Mouse (Mus musculus) gastrocnemius, adult 18-20 months (tissue): ENCODE measurements at regions not wholly inside any gene's neighbourhood (a gene's known extent, or its start where the extent isn't known, plus 50 kb on each side); places are given as distances from the start of the nearest gene placed in this dataset.
"Not testable (repeated sequence)": the region's sequence is repeated elsewhere in the genome, so short reads cannot be mapped to it uniquely, and the experiment has no call there.

Source experiments
- DNase-seq: peaks from one replicate; pipeline ENCODE4 v3.0.0; 2021; ENCODE audit warnings: low spot score

DNA sequence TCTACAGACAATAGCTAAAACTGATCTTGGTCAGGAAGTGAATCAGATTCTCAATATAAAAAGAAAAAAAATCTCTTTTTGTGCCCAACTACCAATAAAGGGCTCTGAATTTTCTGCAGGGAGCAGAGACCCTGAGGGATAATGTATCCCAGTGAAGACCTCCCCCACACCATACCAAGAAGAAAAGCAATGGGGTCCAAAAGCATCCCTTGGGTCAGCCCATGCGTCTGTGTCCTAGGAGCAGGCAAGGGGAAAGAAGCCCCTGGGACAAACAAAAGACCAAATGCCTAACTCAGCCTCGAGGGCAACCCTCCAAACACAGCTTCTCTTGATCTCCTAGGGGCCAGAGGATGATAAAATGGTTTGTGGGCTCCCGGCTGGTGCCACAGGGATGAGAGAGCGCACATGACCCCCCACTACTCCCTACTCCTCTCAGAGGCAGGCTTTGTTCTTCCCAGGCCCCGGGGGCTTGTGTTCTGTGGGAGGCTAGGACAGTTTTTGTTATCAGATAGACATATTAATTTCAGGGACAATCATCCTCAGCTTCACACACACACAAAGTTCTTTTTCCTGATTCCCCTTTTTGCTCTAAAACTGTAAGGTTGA, 172.0 kb upstream of the Slc25a13 start:
- no peak for DNase-seq

DNA sequence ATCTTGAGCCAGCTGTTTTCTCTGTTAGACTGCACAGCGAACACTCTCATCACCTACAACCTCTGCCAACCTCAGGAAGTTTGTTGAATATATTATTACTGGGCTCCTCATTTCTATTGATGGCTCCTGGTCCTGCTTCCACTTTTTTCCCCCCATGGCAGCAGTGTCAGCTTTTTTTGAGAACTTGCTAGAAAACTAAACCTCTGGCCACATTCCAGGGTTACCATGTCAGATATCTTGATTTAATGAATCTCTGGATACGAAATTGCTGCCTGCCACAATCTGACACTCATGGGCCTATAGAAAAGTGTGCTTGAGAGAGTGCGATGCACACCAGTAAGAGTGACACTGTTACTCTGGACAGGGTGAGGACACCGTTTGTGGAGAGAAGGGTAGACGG, 170.6 kb upstream of the Slc25a13 start:
- no peak for DNase-seq

DNA sequence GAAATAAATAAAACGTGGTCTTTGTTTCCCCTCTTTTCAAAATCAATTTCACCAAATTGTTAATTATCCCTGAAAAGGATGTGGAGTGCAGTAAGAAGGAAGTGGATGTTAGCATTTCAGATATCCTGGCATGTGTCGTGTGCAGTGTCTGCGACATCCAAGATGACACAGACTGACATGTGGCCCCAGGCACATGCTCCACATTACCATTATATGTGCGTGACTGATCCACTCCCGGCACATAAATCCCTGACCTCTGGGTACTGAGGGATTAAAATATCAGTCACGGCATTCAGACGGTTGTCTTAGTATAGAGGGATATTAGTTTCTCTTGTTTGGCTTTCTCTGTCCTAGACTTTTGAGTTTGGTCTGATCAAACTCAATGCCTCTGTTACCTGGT, 168.0 kb upstream of the Slc25a13 start:
- DNase-seq = no peak

DNA sequence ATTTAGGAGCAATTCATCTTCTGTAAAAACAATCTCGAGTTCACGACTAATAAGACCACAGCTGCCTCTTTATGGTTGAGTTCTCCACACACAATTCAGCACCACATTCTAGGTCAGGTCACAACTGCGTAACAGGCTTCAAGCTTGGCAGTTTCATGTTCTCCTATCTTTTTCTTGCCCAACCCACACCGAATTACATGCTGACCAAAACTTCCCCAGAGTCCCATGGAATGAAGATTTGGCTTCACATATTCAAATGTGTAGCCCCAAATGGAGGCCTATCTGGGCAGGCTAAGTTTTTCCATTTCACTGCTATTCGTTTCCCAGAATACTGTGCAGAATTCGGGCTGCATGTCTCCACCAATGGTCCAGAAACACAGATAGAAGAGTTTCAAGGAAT, 167.5 kb upstream of the Slc25a13 start:
- no peak for DNase-seq

DNA sequence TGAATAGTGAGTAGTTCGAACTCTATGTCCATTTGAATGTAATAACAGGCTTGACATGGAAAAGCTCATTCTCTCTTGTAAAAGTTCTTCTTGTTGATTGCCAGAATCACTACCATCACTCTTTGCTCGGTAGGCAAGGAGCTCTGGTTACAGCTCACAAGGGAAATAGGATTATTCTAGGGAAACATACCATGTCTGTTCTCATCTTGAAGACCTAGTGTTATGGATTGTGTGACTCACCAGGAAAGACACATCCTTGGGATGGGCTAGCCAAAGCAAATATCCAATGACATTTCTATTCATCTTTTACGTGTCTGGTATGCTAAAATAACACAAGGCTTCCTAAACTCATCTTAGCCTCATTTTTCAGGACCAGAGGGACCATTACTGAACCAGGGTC, 155.4 kb upstream of the Slc25a13 start:
- DNase-seq = no peak

DNA sequence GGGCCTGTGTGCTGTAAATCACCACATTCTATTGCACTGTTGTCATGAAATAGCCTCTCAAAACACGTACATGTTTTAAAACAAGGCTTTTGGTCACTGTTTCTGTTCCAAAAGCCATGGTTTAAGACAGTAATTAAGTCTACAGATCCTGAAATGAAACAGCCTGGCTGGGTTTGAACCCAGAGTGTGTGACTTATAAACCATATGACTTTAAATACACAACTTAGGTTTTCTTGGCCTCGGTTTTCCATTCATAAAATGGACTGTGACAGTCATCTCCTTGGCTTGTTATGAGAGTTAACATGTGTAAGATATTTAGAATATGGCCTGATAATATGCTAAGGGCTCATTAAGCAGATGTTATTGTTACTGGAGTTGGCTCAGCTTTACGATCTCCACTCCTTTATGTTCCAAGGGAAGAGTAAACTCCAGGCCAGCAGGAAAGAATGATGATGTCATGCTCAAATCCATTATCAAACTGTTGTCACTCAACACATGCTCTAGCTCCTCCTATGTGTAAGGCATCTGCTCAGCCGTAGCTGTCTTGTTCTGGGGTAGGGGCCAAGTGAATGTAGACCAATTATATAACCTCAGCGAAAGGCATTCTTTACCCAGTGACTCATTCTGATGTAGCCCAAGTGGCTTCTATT, 154.6 kb upstream of the Slc25a13 start:
- DNase-seq = no peak

DNA sequence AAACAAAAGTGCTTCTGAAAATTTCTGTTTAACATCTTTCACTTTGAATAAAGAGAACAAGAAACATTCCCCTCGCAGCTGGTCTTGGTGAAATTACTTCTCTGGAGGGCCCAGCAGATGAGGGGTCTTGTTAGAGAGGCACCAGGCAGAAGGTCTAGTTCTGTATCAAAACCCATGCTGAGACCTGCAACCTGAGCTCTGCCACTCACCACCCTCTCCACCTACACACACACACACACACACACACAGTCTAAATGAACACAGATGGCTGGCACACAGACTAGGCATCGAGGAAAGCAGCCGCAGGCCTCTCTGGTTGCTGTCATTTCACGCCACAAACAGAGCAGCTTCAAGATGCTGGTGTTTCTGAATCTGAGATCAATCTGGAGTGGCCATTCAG, 147.1 kb upstream of the Slc25a13 start:
- DNase-seq = no peak

DNA sequence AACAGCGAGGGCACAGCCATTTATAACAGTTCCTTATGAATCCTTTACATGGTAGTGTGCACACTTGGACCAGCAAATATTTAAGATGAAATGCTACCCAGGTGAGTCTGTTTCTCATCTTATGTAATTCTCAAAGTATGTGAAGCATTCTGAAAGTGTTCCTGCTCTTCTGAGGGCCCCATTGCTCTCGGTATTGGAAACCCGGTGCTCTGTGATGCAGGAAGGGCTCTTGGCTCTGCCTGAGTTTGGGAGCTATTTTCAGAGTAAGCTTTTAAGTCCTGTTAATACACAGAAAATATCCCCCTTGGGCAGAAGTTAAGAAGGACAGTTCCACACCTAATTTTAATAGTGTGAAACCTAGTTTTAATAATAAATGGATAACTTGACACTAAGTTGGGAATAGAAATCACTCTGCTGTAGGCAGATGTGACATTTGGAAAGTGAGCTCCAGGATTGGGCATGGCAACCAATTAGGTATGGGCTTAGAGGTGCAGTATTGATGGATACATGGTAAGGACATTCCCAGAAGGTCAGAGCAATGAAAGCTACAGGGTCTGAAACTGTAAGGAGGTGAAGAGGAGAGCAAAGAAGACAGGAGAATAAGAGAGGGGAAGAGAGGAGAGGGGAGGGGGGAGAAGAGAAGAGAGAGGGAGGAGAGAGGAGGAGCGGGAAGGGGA, 145.8 kb upstream of the Slc25a13 start:
- DNase-seq = no peak

DNA sequence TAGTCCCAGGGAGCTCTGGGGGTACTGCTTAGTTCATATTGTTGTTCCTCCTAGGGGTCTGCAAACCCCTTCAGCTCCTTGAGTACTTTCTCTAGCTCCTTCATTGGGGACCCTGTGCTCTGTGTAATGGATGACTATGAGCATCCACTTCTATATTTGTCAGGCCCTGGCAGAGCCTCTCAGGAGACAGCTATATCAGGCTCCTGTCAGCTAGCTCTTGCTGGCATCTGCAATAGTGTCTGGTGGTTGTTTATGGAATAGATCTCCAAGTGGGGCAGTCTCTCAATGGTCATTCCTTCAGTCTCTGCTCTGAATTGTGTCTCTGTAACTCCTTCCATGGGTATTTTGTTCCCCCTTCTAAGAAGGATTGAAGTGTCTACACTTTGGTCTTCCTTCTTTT, 144.2 kb upstream of the Slc25a13 start:
- DNase-seq = not testable (repeated sequence)

DNA sequence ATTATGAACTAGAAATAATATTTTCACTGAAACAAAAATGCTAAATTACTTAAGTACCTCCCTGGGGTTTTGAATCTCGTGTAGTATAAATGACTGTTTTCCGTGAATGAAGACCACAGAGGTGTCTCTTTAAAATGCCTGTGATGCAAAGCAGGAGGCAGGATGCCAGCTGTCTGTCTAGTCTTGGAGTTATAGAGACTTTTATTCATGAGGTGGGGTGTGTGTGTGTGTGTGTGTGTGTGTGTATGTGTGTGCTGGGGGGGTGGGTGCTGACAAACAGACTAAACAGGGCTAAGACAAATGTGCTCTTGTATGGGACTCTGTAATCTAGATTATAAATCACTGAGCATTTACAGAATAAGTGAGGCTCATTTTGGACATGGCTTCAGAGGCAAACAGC, 140.5 kb upstream of the Slc25a13 start:
- DNase-seq = no peak

DNA sequence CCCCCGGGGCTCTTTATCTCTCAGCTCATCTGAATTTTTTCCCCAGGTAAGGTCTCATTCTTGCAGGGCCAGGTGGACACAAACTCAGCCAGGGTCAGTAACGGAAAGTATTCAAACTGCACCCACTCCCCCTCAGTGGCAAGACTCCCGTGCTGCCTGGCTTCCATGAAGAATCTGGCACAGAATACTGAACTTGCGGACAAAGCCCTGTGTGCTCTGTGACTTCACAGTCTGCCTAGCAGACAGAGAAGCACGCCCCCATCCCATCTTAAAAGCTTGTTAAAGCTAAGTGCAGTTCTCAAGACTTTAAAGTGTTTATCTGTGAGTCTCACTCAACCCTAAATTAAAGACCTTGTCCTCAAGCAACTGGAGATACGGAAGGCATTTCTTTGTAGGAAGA, 140.0 kb upstream of the Slc25a13 start:
- DNase-seq = no peak

DNA sequence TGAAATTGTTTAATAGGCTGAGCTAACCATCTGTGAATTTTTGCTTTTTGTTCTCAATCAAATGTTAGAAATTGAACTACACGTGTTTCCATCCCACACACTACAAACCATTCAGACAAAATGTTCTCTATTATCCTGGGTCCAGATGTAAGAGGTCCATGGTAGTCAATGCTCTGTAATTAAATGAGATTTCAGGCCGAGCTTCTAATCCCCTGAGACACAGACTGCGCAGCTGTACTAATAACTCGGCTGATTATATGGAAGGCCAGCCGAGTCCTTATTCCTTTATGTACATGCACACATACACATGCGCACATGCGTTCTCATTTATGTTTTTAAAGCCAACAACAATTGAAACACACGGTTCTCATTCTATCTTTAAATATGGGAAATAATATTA, 118.3 kb upstream of the Slc25a13 start:
- DNase-seq = no peak

DNA sequence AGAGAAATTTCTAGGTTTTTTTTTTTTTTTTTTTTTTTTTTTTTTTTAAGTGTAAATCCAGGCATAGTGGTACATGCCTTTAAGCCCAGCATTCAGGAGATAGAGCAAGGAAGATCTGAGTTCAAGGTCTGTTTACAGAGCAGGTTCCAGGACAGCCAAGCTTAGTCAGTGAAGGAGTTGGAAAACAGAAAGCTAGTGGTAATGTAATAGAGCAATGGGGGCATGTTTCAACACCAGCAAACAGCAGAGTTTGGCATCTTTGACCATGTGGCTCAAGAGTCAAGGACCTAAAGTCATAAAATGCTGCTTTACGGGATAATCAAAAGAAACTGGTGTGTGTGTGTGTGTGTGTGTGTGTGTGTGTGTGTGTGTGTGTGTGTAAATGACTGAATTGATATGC, 113.3 kb upstream of the Slc25a13 start:
- DNase-seq = no peak

DNA sequence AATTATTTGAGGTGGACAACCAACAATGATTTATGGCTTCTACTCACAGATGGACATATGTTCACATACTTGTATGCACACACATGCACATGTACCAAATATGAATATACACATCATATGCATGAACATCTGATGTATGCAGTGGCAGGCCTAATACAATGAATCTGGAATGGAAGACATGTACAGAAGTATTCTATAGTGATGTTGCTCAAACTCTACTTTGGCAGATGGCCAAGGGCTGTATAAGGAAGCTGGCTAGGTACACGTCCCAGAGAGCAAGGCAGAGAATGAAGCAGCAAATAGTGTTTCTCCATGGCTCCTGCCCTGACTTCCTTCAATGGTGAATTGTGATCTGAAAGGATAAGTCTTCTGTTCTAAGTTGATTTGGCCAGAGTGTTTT, 108.5 kb upstream of the Slc25a13 start:
- no peak for DNase-seq

DNA sequence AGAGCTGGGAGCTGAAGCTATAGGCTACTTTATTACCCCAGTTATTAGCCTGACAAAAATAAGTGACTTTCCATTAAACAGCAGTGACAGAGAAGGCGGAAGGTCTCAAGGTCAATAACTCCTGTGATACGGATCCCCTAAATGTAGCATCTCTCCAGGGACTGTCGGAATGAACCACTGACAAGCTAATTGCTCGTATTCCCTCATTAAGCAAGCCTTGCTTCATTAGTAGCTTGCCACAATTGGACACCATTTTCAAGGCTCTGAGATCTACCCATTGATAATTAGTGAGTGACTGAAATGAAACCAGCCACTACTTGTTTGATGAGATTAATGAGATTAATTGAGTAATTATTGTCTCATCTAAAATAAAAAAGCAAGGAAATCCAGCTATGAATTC, 99.8 kb upstream of the Slc25a13 start:
- no peak for DNase-seq

DNA sequence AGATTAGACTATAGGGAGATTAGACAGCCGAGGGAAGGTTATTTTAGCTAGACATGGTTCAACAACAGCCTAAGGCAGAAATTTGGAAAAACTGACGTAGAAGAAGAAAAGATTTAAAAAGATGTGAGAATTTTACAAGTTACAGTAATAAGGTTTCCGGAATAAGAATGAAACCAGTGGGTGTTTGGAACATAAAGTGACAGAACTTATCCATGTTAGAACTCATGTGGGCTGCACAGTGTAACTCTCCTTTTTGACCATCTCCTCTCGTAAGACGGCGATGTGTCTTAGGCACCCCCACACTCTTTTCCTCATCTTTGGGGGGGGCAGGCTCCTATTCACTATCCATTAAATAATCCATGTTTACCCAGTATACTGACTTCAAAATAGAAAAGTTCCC, 96.2 kb upstream of the Slc25a13 start:
- no peak for DNase-seq

DNA sequence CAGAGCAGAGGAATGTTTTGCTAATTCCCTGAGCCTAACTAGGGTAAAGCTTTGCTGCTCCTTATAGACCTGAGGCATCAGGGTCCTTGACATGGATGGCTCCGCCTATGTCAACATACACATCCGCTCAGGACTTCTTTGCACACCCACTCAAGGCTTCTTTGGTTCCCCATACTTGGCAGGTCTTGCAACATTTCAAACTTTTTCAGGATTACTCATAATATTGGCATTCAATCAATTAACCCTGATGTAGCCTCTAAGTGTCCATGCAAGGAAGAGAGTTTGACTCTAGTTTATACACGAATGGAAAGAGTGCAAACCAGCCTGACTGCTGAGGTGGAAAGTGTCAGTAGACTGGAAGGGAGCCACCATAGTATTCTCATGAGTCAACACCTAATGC, 93.2 kb upstream of the Slc25a13 start:
- DNase-seq = no peak

DNA sequence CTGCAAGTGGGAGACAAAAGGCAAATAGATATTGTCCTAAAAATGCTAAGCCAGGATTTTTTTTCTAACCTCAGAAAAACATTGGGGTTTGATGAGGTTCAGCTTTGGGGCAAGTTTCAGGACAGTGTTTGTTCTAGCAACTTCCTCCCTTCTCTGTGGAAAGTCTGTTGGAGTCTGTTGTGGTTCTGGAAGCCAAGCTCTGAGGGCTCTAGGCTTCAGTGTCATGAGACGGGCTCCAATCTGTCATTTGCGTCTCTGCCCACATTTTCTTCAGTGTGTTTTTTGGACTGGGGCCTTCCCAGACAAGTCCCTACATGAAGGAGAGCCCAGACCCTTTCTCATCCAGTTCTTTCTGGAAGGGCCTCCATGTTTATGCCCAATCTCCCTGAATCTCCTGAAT, 90.6 kb upstream of the Slc25a13 start:
- DNase-seq = no peak

DNA sequence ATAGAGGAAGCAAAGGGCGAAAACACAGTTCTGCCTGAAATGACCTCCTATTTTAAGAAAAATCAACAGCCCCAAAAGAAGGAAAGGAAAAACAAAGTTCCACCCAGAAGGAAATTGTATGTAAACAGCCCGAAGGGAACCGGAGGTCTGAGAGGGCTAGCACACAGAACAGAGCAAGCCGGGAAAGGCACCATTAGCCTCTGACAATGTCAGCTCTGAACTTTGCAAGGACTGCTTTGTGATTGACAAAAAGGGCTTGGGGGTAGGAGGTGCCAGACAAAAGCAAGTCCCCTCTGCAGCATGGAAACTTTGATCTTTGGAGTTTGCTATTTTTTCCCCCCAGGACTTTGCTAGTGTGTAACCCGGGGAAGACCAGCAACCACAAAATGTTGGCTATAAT, 86.8 kb upstream of the Slc25a13 start:
- no peak for DNase-seq

DNA sequence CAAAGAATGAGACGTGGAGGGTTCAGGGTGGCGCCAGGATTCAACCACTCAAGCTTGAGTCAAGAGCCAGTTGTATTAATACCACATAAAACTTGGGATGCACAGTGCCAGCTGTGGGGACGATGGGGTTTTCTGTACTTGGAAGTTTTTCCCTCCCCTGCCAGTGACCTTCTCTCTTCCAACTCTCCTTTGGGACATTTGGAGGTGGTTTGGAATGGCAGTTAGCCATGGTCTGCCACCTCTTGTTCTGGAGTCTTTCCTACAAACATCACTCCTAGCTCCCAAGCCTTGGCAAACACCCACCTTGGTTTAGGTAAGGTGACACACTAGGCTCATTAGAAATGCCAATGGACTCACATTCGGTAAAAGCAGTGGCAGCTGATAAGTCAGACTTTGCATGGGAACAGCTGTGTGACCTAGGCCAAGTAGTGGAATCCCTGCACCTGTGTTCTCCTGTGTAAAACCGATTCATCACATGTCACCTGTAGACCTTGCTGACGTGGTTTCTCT, 84.1 kb upstream of the Slc25a13 start:
- DNase-seq = no peak

DNA sequence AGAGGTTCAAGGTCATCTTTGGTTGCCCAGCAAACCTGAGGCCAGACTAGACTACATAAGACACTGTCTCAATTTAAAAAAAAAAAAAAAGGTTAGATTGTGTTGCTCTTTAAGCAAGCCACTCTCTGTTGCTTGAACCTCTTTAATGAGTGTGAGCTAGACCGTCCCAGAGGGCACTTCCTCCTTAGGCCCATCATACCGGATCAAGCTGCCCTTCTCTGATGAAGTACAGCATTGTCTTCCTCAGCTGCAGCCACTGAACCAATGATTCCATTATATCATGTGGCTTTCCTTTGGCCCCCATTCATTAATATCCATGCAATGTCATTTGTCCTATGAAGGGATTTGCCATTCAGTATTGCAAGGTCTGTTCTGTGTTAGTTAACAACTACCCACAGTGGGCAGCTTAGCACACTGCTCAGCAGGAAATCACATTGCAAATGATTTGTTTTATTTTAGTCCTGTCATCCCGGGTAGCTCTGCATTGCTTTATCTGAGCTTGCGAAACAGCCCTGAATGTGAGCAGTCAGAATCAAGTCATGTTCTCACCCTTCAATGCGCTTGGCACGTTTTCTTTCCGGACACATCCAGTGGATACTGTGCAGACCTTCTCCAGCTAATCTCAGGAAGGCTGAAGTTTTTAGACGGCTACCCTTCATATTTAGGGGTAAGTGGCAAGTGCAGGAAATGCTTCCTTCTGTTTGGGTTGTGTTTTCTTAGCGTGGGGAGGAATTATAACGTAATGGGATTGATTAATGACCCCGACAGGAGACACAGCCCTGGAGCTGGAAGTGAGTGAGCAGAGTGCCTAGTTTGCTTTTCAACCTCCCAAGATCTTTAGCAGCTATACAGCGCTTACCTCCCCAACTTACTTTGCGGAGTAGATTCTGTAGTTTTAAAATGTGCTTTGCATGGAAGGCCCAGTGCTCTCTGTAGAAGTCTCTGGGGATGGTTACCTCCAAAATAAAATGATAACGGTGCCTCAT, 82.2 kb upstream of the Slc25a13 start:
- no peak for DNase-seq

DNA sequence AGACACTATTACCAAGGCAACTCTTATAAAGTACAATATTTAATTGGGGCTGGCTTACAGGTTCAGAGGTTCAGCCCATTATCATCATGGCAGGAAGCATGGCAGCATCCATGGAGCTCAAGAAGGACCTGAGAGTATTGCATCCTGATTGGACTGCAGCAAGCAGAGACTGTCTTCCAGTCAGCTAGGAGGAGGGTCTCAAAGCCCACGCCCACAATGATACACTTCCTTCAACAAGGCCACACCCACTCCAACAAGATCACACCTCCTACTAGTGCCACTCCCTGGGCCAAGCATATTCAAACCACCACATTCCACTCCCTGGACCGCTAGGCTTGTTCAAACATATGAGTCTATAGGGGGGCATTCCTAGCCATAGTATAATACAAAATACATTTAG, 78.6 kb upstream of the Slc25a13 start:
- DNase-seq = not testable (repeated sequence)
